Mouse (Mus musculus) adrenal gland, postnatal 36 days (tissue): Measurements from ENCODE around the gene Gas2l1. TPM values are rescaled to one million over a fixed set of nuclear protein-coding genes. Genes with fewer than 3 reads are reported as not detected.

Experiments
- microRNA-seq: library from miRNA; unstranded; fragments of <30 nt; microRNA quantifications from one replicate; pipeline ENCODE4 v1.2.0, GENCODE M21; 2021
- total RNA-seq, 2 experiments: library from RNA; stranded (reverse); gene quantifications; 2 replicates each; pipeline ENCODE4 v1.2.3; 2021

Gene Gas2l1
- total RNA-seq, 2 experiments from 2014 or later: 41.4 to 50.8 TPM

Small RNAs within 50 kb of the gene (microRNA-seq; reads per million reads assigned to microRNA genes)
- not detected for gene Gm47296

Other genes starting within 250 kb of the Gas2l1 start
- gene Nf2, start 215.8 kb downstream of the Gas2l1 start, total RNA-seq: 100 to 1,000 TPM in 1 of 2 experiments, 10 to 100 TPM in 1; 75.0 to 162 TPM
- 10 to 100 TPM; 26.0 to 30.2 TPM for gene Nipsnap1, start 191.4 kb downstream of the Gas2l1 start, total RNA-seq
- 10 to 100 TPM; 33.3 to 33.6 TPM for gene Thoc5, start 170.0 kb downstream of the Gas2l1 start, total RNA-seq
- gene Nefh, start 117.3 kb downstream of the Gas2l1 start, total RNA-seq: 1 to 10 TPM; 1.4 TPM
- 10 to 100 TPM; 59.6 to 59.7 TPM for gene Ap1b1, start 78.5 kb downstream of the Gas2l1 start, total RNA-seq
- under 1 TPM in 1 of 2 experiments, not detected in 1; 0.56 TPM for gene Rasl10a, start 7.2 kb downstream of the Gas2l1 start, total RNA-seq
- 10 to 100 TPM; 17.3 to 27.7 TPM for gene Rhbdd3, start 33.6 kb upstream of the Gas2l1 start, total RNA-seq
- gene Ewsr1, start 33.9 kb upstream of the Gas2l1 start, total RNA-seq: 100 to 1,000 TPM; 219 to 230 TPM
- 1 to 10 TPM; 7.8 to 9.0 TPM for gene Emid1, start 86.9 kb upstream of the Gas2l1 start, total RNA-seq
- gene Kremen1, start 196.2 kb upstream of the Gas2l1 start, total RNA-seq: 10 to 100 TPM; 19.7 to 23.7 TPM